Mouse (Mus musculus): ENCODE data around the gene Rsrp1.

DNA sequence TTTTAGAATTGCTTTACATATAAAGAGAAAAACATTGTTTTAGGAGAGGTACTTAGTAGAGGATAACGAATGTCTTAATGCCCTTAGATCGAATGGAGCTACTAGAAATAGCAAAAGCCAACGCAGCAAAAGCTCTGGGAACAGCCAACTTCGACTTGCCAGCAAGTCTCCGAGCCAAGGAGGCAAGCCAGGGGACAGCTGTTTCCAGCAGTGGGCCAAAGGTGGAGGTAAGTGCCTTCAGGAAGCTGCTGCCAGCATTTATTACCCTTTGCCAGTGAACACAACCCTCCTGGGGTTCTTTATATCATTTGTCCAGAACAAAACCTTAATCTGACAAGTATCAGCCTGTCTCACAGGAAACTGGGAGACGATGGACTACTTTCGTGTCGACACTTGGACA is 1.8 kb downstream of the Rsrp1 start:
- no peak for TF ChIP-seq E2F4 (IDR thresholded peaks at IDR 0.05; ENCODE audit: insufficient read depth)
- TF ChIP-seq CEBPB (IDR thresholded peaks at IDR 0.05; ENCODE audit: insufficient read depth, poor library complexity, severe bottlenecking) = no peak
